Mouse (Mus musculus) kidney, adult 2 months (tissue): ENCODE results near the gene Adgrl4. TPM values are rescaled to one million over a fixed set of nuclear protein-coding genes. Genes with fewer than 3 reads are reported as not detected.

ENCODE experiments used
- DNase-seq: peaks from one replicate; pipeline ENCODE4 v3.0.0; 2021
- H3K27ac ChIP-seq: fragments of 200-500 bp; 2 replicates; pipeline ENCODE4 v1.5.1; 2012; ENCODE audit warnings: low read depth, low read length, control low read depth, inconsistent platforms; ENCODE audit not compliant: insufficient read depth
- H3K27me3 ChIP-seq: fragments of 200-500 bp; replicated peaks from 2 replicates; pipeline ENCODE4 v1.6.1; 2012; ENCODE audit warnings: mild to moderate bottlenecking, moderate library complexity, low read length, inconsistent platforms; ENCODE audit not compliant: control insufficient read depth, insufficient read depth
- H3K36me3 ChIP-seq: fragments of 200-500 bp; 2 replicates; pipeline ENCODE4 v1.6.1; 2012; ENCODE audit warnings: mild to moderate bottlenecking, moderate library complexity, low read length, inconsistent platforms; ENCODE audit not compliant: control insufficient read depth, insufficient read depth
- H3K4me1 ChIP-seq: fragments of 200-500 bp; 2 replicates; pipeline ENCODE4 v1.6.1; 2011; ENCODE audit warnings: low read length; ENCODE audit not compliant: control insufficient read depth, insufficient read depth
- H3K4me3 ChIP-seq: fragments of 200-500 bp; 2 replicates; pipeline ENCODE4 v1.5.1; 2011; ENCODE audit warnings: mild to moderate bottlenecking, low read depth, low read length, control low read depth; ENCODE audit not compliant: insufficient read depth
- CTCF ChIP-seq: fragments of 200-500 bp; conservative IDR thresholded peaks from 2 replicates; pipeline ENCODE4 v1.5.1; 2011; ENCODE audit warnings: low read depth, mild to moderate bottlenecking, control low read depth, low read length, moderate library complexity, mixed read lengths; ENCODE audit not compliant: insufficient read depth, insufficient read length
- POLR2A ChIP-seq: fragments of 200-500 bp; IDR thresholded peaks from one replicate; pipeline ENCODE4 v1.6.1; 2011; ENCODE audit warnings: low read depth, low read length, control low read depth
- WGBS: fragments of 180-500 bp; shearing (Covaris S2); methylation state at CpG from one replicate; pipeline ENCODE4 v1.1.7; 2018; 5-methylcytosine and 5-hydroxymethylcytosine counted together
- polyA plus RNA-seq: library from polyadenylated mRNA; depleted of rRNA; stranded (reverse); fragments of >200 nt; gene quantifications from 2 replicates; pipeline ENCODE4 v1.2.3, GENCODE M21; 2012; rRNA removed

Adgrl4 gene
- 27.1 and 35.1 TPM in 2 replicates for polyA plus RNA-seq

GRCm38 (mm10) chr3:151437693-151438092 lies at the start of gene Adgrl4:
Gene Adgrl4 (plus strand): TSS chr3:151437887.
- Histone ChIP-seq H3K4me3 (peak within 1 kb of the TSS; percentile 53), H3K4me1 (no peaks in the 10 kb centered on the region), H3K27ac (peak within 1 kb of the TSS; percentile 87), H3K27me3 (no peaks in the 10 kb centered on the region), H3K36me3 (no peaks in the 10 kb centered on the region)
- WGBS = 5% methylated on average over 17 of the region's 17 CpGs
- TF ChIP-seq CTCF (no peak), POLR2A (peak; percentile 76)
- DNase-seq = peak; percentile 79

GRCm38 (mm10) chr3:151390912-151391311 lies 46.8 kb upstream of the Adgrl4 start:
- Histone ChIP-seq H3K4me1 (no peaks in the 10 kb centered on the region), H3K4me3 (no peak overlapping the region), H3K27me3 (no peaks in the 10 kb centered on the region), H3K27ac (0 out of 2 replicates have a peak overlapping the region, but pooled peaks have one; percentile 9), H3K36me3 (no peaks in the 10 kb centered on the region)
- TF ChIP-seq POLR2A (no peak), CTCF (no peak)
- DNase-seq = no peak

- Histone ChIP-seq H3K27me3 (no peaks in the 10 kb centered on the region), H3K27ac (no peak overlapping the region), H3K4me1 (no peaks in the 10 kb centered on the region), H3K36me3 (no peaks in the 10 kb centered on the region), H3K4me3 (no peak overlapping the region)
- TF ChIP-seq POLR2A = no peak
- no peak for DNase-seq
- WGBS = 83% methylated on average over 4 of the region's 4 CpGs
These were observed 44.8 kb upstream of the Adgrl4 start for GRCm38 (mm10) chr3:151392891-151393290.

- 84% methylated on average over 1 of the region's 1 CpGs for WGBS
- TF ChIP-seq POLR2A = no peak
- Histone ChIP-seq H3K4me1 (no peaks in the 10 kb centered on the region), H3K4me3 (no peak overlapping the region), H3K27me3 (no peaks in the 10 kb centered on the region), H3K36me3 (no peaks in the 10 kb centered on the region), H3K27ac (no peak overlapping the region)
- no peak for DNase-seq
These were observed 44.4 kb upstream of the Adgrl4 start for GRCm38 (mm10) chr3:151393330-151393729.

GRCm38 (mm10) chr3:151399270-151399669 lies 38.4 kb upstream of the Adgrl4 start:
- Histone ChIP-seq H3K27me3 (no peaks in the 10 kb centered on the region), H3K4me3 (no peak overlapping the region), H3K4me1 (no peaks in the 10 kb centered on the region), H3K27ac (no peak overlapping the region), H3K36me3 (no peaks in the 10 kb centered on the region)
- no peak for DNase-seq
- 94% methylated on average over 1 of the region's 1 CpGs for WGBS
- TF ChIP-seq CTCF (no peak), POLR2A (no peak)

- DNase-seq = no peak
- WGBS = 70% methylated on average over 2 of the region's 2 CpGs
- Histone ChIP-seq H3K27ac (no peak overlapping the region), H3K4me1 (no peaks in the 10 kb centered on the region), H3K27me3 (no peaks in the 10 kb centered on the region), H3K36me3 (no peaks in the 10 kb centered on the region), H3K4me3 (no peak overlapping the region)
- no peak for TF ChIP-seq CTCF
- no peak for TF ChIP-seq POLR2A
These were observed 26.7 kb upstream of the Adgrl4 start for GRCm38 (mm10) chr3:151411031-151411430.

GRCm38 (mm10) chr3:151411488-151411887 lies 26.2 kb upstream of the Adgrl4 start:
- H3K4me3 ChIP-seq = no peak overlapping the region
- H3K27me3 ChIP-seq = no peaks in the 10 kb centered on the region
- H3K4me1 ChIP-seq = no peaks in the 10 kb centered on the region
- WGBS = 93% methylated on average over 4 of the region's 4 CpGs
- TF ChIP-seq CTCF = no peak
- TF ChIP-seq POLR2A = no peak
- no peak overlapping the region for H3K27ac ChIP-seq
- no peak for DNase-seq
- H3K36me3 ChIP-seq = no peaks in the 10 kb centered on the region

- H3K27me3 ChIP-seq = no peaks in the 10 kb centered on the region
- H3K4me3 ChIP-seq = no peak overlapping the region
- H3K27ac ChIP-seq = no peak overlapping the region
- TF ChIP-seq CTCF (no peak), POLR2A (no peak)
- H3K36me3 ChIP-seq = no peaks in the 10 kb centered on the region
- DNase-seq = no peak
- no peaks in the 10 kb centered on the region for H3K4me1 ChIP-seq
These were observed 20.8 kb upstream of the Adgrl4 start for GRCm38 (mm10) chr3:151416931-151417330.
